Mouse (Mus musculus) forebrain, embryonic 14.5 days (tissue): ENCODE data around the gene Gm9602. TPM values are rescaled to one million over a fixed set of nuclear protein-coding genes. Genes with fewer than 3 reads are reported as not detected.
"Not testable (repeated sequence)": the region's sequence is repeated elsewhere in the genome, so short reads cannot be mapped to it uniquely, and the experiment has no call there.

Experiments
- ATAC-seq: fragments of 200-750 bp; cut with Nextera tagmentation; 2 replicates; pipeline ENCODE4 v1.8.0; 2017; ENCODE audit warnings: mild to moderate bottlenecking, moderate library complexity
- DNase-seq: peaks from one replicate; pipeline ENCODE4 v3.0.0-alpha.2; 2015; ENCODE audit warnings: low spot score
- H3K27ac ChIP-seq: fragments of 300-500 bp; sonication (generic); 2 replicates; pipeline ENCODE4 v1.5.1; 2014; ENCODE audit warnings: low read depth, mild to moderate bottlenecking, control low read depth, low read length, moderate library complexity
- H3K27me3 ChIP-seq: fragments of 300-500 bp; sonication (generic); replicated peaks from 2 replicates; pipeline ENCODE4 v1.6.1; 2014; ENCODE audit warnings: low read length, control low read depth, mixed read lengths; ENCODE audit not compliant: control insufficient read depth, insufficient read depth
- H3K36me3 ChIP-seq: fragments of 300-500 bp; sonication (generic); 2 replicates; pipeline ENCODE4 v1.6.1; 2014; ENCODE audit warnings: low read length, control low read depth; ENCODE audit not compliant: control insufficient read depth, insufficient read depth
- H3K4me1 ChIP-seq: fragments of 300-500 bp; sonication (generic); 2 replicates; pipeline ENCODE4 v1.6.1; 2014; ENCODE audit warnings: antibody characterized with exemption, low read length, control low read depth; ENCODE audit not compliant: control insufficient read depth, insufficient read depth
- H3K4me2 ChIP-seq: fragments of 300-500 bp; sonication (generic); 2 replicates; pipeline ENCODE4 v1.6.1; 2014; ENCODE audit warnings: mild to moderate bottlenecking, control low read depth, low read length
- H3K4me3 ChIP-seq: fragments of 300-500 bp; sonication (generic); 2 replicates; pipeline ENCODE4 v1.5.1; 2014; ENCODE audit warnings: low read depth, low read length, control low read depth
- H3K9ac ChIP-seq: fragments of 300-500 bp; sonication (generic); 2 replicates; pipeline ENCODE4 v1.6.1; 2014; ENCODE audit warnings: mild to moderate bottlenecking, low read length, control low read depth, moderate library complexity
- H3K9me3 ChIP-seq: fragments of 300-500 bp; sonication (generic); replicated peaks from 2 replicates; pipeline ENCODE4 v1.6.1; 2016; ENCODE audit warnings: low read length, control low read depth, mixed read lengths; ENCODE audit not compliant: control insufficient read depth
- WGBS: fragments of 180-500 bp; shearing (Covaris S2); extraction: QIAGEN DNeasy Blood & Tissue Kit; methylation state at CpG from one replicate; pipeline ENCODE4 v1.1.7; 2014; 5-methylcytosine and 5-hydroxymethylcytosine counted together
- polyA plus RNA-seq: library from polyadenylated mRNA; unstranded; fragments of >200 nt; fragmentation: Nextera tagmentation; extraction: Ambion mirVana; gene quantifications from 2 replicates; pipeline ENCODE4 v1.2.1, GENCODE M21; 2014

Gene Gm9602
- not detected in 2 replicates for polyA plus RNA-seq

- not testable (repeated sequence) for H3K9ac ChIP-seq, H3K9me3 ChIP-seq, H3K4me2 ChIP-seq, H3K27me3 ChIP-seq, H3K27ac ChIP-seq, DNase-seq, H3K4me1 ChIP-seq, ATAC-seq, H3K36me3 ChIP-seq, H3K4me3 ChIP-seq
- no CpG with 5 or more reads among the region's 2 CpGs for WGBS
Observed at GRCm38 (mm10) chr14:4776037-4776436, at the start of gene Gm9602. TSS of gene Gm9602 (plus strand) at chr14:4776337.

- not testable (repeated sequence) for H3K36me3 ChIP-seq, H3K27ac ChIP-seq, DNase-seq, H3K27me3 ChIP-seq, H3K9me3 ChIP-seq, H3K4me3 ChIP-seq, H3K4me2 ChIP-seq, H3K4me1 ChIP-seq, H3K9ac ChIP-seq, ATAC-seq
- WGBS, result 86% methylated on average over 6 of the region's 6 CpGs
Observed at GRCm38 (mm10) chr14:4806421-4806820, 30.3 kb downstream of the Gm9602 start.

GRCm38 (mm10) chr14:4821950-4822349, 45.8 kb downstream of the Gm9602 start:
- ATAC-seq, H3K9ac ChIP-seq, H3K27ac ChIP-seq, H3K4me2 ChIP-seq, H3K4me3 ChIP-seq, DNase-seq, H3K27me3 ChIP-seq, H3K4me1 ChIP-seq, H3K36me3 ChIP-seq, H3K9me3 ChIP-seq: not testable (repeated sequence)
- 100% methylated on average over 3 of the region's 7 CpGs for WGBS

Other genes with a start within 250 kb of the Gm9602 start
- not detected in 2 replicates for gene Gm3047, start 220.9 kb upstream of the Gm9602 start, polyA plus RNA-seq
- gene Gm8159, start 144.0 kb upstream of the Gm9602 start, polyA plus RNA-seq, result not detected in 2 replicates
- 0.67 and 0.69 TPM in 2 replicates for gene Gm3239, start 112.1 kb upstream of the Gm9602 start, polyA plus RNA-seq
- not detected in 2 replicates for gene Gm7876, start 67.1 kb upstream of the Gm9602 start, polyA plus RNA-seq
- 1.8 and 2.0 TPM in 2 replicates for gene Gm3252, start 49.6 kb upstream of the Gm9602 start, polyA plus RNA-seq
- not detected in 2 replicates for gene Gm3269, start 61.8 kb downstream of the Gm9602 start, polyA plus RNA-seq
- gene Gm3264, start 79.2 kb downstream of the Gm9602 start, polyA plus RNA-seq, result 2.4 and 3.7 TPM in 2 replicates
- 0.15 TPM in 1 of 2 replicates, not detected in the other for gene Gm3278, start 116.1 kb downstream of the Gm9602 start, polyA plus RNA-seq
- gene Gm8297, start 207.6 kb downstream of the Gm9602 start, polyA plus RNA-seq, result not detected in 2 replicates
- not detected in 2 replicates for gene Gm3298, start 239.6 kb downstream of the Gm9602 start, polyA plus RNA-seq